Mouse (Mus musculus) embryonic fibroblast, embryonic 13.5 days (primary cell): ENCODE data around the gene Cfap300.

ENCODE experiments used
- CTCF ChIP-seq: IDR thresholded peaks from 2 replicates; pipeline ENCODE4 v1.5.1; 2011; ENCODE audit warnings: mild to moderate bottlenecking, control low read depth, low read length, moderate library complexity, borderline replicate concordance; ENCODE audit not compliant: insufficient read depth
- POLR2A ChIP-seq: IDR thresholded peaks from 2 replicates; pipeline ENCODE4 v1.6.1; 2011; ENCODE audit warnings: low read depth, mild to moderate bottlenecking, control low read depth, low read length, moderate library complexity

DNA sequence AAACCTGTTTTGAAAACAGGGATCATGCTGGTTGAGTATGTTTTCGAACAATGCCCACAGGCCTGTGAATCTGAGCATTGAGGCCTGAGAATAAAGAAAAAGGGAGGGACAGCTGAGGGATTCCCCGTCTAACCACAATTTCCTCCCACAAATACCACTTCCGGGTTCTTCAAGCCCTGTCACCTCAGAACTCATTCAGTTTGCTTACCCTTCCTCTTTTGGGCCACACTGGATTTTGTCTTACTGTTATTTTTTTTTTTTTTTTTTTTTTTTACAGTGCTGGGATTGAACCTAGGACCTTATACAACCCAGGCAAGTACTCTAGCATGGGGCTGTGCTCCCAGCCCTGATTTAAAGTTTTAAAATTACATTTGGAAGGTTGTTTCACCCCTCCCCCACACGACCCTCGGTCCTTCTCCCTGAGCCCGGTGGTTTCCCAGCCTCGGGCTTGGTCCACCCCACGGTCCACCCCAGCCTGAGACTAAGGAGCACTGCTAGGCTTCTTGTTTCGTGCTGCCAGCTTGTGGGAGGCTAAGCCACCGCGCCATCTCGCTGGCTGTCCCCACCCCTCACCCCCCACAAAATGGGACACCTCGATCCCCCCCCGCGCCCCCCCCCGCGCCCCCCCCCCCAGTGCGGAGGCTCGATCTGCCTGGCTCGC is 25.2 kb downstream of the Cfap300 start:
- no peak for TF ChIP-seq POLR2A
- TF ChIP-seq CTCF = no peak
